Mouse (Mus musculus) cerebellum, adult 8-10 months (tissue): Measurements from ENCODE around the gene Iqsec1.

Experiments
- DNase-seq: peaks from one replicate; pipeline ENCODE4 v3.0.0; 2022

The Iqsec1 gene

GRCm38 (mm10) chr6:90607196-90607595 is 381.3 kb downstream of the Iqsec1 start:
- DNase-seq = peak; percentile 51

GRCm38 (mm10) chr6:90606538-90606937 is 381.9 kb downstream of the Iqsec1 start:
- peak; percentile 63 for DNase-seq
